Mouse (Mus musculus): ENCODE measurements around the gene Cand2.
"Not testable (repeated sequence)": the region's sequence is repeated elsewhere in the genome, so short reads cannot be mapped to it uniquely, and the experiment has no call there.

Cand2 gene

DNA sequence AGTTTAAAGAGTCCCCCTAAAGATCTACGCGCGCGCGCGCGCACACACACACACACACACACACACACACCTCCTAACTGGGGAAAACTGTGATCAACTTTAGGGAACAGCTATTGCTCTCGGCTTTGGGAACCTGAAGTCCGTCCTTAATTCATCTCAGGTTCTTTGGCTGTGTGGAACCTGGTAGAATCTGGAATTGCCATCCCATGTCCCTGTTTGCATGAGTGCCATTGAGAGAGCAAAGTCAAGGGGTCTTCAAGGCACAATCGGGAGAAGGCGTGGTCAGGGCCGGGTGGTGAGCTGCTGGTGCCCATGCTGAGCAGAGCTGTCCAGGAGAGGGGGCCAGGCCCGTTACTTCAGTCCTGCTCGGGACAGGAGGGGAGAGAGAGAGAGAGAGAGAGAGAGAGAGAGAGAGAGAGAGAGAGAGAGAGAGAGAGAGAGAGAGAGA is 348 bp upstream of the Cand2 start:
- in situ Hi-C loops (cut with MboI, MseI), result no loop called here

DNA sequence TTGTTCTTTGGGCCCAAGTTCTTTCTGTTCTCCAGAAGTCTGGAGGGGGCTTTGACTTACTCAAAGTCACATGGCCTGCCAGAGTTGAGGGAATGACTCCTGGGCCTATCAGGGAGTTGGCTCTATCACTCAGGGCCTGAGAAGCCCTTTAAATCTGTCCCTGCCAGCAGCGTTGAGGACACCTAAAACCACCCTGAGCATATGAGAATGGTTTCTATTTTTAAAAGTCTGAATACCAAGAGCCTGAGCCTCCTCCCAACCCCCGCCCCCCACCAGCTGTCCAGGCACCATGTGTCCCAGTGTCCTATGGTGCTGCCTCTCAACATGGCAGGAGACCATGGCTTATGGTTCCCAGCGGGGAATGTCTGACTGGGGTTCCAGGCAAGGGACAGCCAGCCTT is 1.5 kb downstream of the Cand2 start:
- in situ Hi-C loops (cut with MboI, MseI), result no loop called here

GRCm38 (mm10) chr6:115776363-115776762 is 2.0 kb downstream of the Cand2 start:
- in situ Hi-C loops (cut with MboI, MseI), result no loop called here

DNA sequence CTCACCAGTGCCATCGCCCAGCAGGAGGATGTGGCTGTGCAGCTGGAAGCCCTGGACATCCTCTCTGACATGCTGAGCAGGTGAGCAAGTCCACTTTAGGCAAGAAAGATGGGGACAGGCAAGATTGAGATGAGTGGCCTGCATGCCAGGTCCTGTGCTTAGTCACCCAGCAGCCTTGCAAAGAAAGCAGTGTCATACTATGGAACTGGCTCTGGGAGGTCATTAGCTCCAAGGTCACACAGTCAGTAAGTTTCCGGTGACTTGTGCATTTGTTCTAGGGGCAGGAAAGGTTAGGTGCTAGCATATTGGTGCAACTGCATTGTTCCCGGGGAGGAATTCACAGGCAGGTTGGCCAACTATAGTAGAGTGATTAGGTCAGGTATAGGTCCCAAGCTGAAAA is 8.4 kb downstream of the Cand2 start:
- in situ Hi-C loops (cut with MboI, MseI), result no loop called here

DNA sequence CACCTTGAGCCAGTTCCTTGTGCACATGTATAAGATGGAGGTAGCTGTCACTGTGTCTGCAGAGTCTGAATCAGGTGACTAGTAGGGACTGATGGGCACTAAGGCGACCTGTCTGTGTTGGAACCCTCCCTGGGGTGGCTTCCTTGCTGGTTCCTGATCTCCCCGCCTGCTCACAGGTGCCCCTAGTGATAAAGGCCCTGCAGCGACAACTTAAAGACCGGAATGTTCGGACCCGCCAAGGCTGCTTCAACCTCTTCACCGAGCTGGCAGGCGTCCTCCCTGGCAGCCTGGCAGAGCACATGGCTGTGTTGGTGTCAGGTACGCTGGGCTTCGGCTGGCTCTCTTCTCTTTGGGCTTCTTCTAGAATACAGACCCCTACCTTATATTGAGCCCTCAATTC is 16.7 kb downstream of the Cand2 start:
- in situ Hi-C loops (cut with MboI, MseI), result no loop called here

GRCm38 (mm10) chr6:115791842-115792686 is 17.7 kb downstream of the Cand2 start:
- in situ Hi-C loops (cut with MboI, MseI), result no loop called here

- in situ Hi-C loops (cut with MboI, MseI), result no loop called here
Observed at GRCm38 (mm10) chr6:115792691-115793215, 18.4 kb downstream of the Cand2 start.

- in situ Hi-C loops (cut with MboI, MseI), result no loop called here
Observed at GRCm38 (mm10) chr6:115801811-115802210, 27.5 kb downstream of the Cand2 start.

DNA sequence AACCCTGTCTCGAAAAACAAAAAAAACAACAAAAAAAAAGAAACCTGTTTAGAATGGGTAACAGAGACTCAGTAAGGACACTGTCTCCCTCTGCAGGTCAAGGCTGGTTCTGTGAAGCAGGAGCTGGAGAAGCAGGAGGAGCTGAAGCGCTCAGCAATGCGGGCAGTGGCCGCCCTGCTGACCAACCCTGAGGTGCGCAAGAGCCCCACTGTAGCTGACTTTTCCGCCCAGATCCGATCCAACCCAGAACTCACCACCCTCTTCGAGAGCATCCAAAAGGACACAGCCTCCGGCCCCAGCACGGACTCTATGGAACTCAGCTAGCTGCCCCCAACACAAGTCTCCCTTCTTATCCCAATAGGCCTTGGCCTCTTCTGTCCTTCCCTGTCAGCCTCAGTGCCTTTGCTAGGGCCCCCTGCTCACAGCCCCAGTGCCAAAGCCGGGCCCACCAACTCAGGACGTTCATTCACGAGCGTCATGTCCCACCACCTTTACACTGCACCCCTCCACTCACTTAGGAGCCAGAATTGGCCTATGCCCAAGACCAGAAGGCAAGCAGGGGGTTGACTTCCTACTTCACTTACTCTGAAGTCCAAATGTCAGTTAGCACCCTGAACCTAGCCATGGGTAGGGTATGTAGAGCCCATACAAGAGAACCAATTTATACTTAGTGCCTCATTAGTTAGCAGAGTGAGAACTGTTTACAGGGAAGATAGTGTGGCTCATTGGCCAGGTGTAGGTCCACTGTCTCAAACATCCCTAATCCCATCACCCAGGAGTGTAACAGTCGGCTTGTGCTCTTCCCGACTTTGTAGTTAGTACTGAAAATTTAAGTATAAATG is 29.4 kb downstream of the Cand2 start:
- in situ Hi-C loops (cut with MboI, MseI), result no loop called here

DNA sequence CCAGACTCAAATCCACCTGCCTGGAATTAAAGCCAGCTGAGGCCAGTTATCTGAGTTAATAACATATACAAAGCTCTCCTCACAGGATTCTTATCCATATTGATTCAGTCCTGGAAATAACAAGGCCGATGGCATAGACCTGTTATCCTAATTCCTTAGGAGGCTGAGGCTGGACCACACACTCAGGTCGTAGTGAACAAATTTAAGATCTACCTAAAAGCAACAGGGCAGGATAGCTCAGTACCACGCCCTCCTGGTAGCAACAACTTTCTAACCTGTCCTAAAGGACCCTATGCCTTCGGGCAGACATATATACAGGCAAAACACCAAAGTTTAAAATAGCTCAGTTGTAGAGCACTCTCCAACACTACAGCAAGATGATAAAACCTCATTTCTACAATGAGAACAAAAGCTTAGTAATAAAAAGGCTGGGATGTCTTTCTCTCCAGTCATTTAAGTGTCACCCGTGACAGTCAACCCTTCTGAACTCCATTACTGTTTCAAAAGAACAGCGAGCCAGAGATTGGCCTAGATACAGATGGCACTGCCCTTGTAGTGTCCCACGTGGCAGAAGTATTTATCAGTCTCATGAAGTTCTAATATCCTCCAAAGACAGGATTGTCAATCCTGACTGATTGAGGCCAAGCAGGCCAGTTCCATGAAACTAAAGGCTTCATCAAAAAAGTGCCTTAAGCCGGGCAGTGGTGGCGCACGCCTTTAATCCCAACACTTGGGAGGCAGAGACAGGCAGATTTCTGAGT is 30.3 kb downstream of the Cand2 start:
- in situ Hi-C loops (cut with MboI, MseI), result no loop called here

DNA sequence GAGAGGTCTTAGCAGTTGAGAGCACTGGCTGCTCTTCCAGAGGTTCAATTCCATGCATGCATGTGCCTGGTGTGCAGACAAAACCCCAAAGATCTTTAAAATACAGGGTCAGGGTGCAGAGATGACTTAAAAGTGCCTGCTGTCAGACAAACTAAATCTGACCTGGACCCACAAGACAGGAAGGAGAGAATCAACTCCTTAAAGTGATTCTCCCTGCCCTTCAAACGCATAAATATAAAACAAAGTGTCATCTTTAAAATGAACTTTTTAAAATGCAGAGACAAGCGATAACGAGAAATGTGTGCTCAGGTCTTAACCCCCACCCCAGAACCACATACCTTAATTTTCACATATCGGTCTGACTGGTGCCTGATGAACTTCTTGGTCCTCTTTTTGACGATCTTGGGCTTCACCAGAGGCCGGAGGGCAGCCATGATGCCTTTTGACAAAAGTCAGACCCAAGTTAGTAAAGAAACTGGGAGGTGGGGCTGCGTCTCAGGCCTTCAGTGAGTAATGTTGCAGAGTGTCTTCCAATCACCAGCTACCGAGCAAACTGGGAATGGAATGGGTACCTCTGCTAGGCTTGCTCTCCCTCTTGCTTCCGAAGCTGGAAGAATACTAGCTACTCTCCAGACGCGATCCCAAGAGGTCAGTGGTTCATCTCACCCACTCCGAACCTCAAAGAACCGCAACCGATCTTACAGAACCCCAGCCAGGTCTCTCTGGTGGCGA is 33.3 kb downstream of the Cand2 start:
- in situ Hi-C loops (cut with MboI, MseI), result no loop called here

- in situ Hi-C loops (cut with MboI, MseI), result no loop called here
Observed at GRCm38 (mm10) chr6:115808196-115808487, 33.8 kb downstream of the Cand2 start.

- in situ Hi-C loops (cut with MboI, MseI), result no loop called here
Observed at GRCm38 (mm10) chr6:115808488-115809231, 34.3 kb downstream of the Cand2 start, which contains the start of gene Rpl32. Rpl32 (minus strand) TSS chr6:115808747.

- in situ Hi-C loops (cut with MboI, MseI), result no loop called here
Observed at GRCm38 (mm10) chr6:115811606-115812005, 37.3 kb downstream of the Cand2 start.

DNA sequence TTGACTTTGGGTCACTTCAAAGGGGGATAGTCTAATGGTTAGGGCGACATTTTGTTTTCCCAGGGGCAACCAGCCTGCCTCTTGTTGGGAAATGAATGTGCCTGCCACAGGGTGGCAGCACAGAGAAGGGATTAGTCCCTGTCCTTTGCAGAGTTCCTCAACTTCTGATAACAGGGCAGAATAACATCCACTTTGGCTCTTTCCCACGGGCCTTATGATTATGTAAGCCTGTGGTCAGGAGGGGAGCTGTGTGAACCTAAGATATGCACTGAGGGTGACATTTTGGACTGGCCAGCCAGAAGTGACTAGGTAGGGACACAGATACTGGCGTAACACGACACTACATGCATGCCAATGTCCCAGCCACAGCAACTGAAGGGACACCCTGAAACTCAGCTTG is 39.8 kb downstream of the Cand2 start:
- in situ Hi-C loops (cut with MboI, MseI), result no loop called here

GRCm38 (mm10) chr6:115815041-115815440 is 40.7 kb downstream of the Cand2 start:
- in situ Hi-C loops (cut with MboI, MseI), result no loop called here

DNA sequence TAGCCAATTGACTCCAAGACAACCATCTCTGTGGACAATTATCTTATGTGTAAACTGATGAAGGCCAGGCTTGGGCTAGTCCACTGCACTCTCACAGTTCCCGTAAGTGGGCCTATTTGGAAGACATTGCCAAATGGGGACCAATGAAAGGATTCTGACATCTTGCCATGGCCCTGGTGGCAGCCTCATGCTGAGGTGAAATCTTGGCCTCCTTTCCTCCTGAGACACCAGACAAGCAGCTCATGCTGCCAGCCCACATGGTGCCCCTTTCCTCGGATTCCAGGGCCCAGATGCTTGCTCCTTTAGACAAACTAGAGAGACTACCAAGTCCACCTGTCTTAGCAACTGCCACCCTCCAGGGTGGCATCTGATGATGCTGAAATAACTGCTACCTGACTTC is 43.8 kb downstream of the Cand2 start:
- in situ Hi-C loops (cut with MboI, MseI), result no loop called here

DNA sequence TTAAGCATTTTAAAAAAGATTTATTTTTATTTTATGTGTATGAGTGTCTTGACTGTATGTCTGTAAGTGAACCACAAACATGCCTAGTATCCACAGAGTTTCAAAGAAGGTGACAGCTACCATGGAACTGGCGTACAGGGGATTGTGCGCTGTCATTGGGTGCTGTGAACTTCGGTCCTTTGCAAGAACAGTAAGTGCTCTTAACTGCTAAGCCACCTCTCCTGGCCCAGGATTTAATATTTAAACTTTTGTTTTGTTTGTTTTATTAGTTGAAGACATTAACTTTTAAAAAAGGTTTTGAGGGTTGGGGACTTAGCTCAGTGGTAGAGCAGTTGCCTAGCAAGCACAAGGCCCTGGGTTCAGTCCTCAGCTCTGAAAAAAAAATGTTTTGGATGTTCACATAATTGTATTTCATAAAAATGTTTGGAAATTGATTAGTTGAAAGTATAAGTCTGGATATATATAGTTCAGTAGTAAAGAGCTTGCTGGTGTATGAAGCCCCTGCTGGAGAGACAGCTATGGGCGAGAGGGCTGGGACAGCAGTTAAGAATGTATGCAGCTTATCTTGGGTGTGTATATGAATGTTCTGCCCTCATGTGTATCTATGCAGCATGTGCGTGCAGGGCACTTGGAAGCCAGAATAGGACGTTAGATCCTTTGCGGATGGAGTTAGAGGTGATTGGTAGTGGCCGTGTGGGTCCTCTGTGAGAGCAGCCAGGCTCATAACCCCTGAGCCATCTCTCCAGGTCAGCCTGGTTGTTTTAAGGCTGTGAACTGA is 47.1 kb downstream of the Cand2 start:
- in situ Hi-C loops (cut with MboI, MseI), result no loop called here

- in situ Hi-C loops (cut with MboI, MseI), result not testable (repeated sequence)
Observed at GRCm38 (mm10) chr6:115823850-115824464, 49.6 kb downstream of the Cand2 start.
